Mouse (Mus musculus): ENCODE measurements around the gene Serpina6.
"Not testable (repeated sequence)": the region's sequence is repeated elsewhere in the genome, so short reads cannot be mapped to it uniquely, and the experiment has no call there.

Serpina6 gene

DNA sequence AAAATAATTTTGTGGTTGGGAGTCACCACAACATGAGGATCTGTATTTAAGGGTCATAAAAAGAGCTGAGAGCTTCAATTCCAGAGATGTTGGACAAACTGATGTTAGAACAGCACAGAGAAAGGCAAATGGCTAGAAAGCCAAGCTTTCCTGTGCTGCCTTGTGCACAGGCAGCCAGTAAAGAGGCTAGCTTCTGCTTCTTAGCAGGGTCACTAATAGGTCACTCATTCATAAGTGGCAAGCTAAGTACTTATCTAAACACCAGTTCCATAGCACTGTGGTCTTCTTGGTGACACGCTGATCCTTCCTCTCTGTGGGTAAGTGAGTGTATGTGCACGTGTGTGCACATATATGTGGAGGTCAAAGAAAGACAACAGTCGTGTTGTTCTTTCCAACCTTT lies 14.5 kb upstream of the Serpina6 start:
- no peaks in the 10 kb centered on the region for H3K27me3 ChIP-seq (ENCODE audit: control insufficient read depth, insufficient read depth, low read length, poor library complexity, severe bottlenecking)
- H3K36me3 ChIP-seq (ENCODE audit: control insufficient read depth, insufficient read depth, low read length, poor library complexity, severe bottlenecking): no peaks in the 10 kb centered on the region
- DNase-seq (ENCODE audit: low read depth, low spot score): no peak

DNA sequence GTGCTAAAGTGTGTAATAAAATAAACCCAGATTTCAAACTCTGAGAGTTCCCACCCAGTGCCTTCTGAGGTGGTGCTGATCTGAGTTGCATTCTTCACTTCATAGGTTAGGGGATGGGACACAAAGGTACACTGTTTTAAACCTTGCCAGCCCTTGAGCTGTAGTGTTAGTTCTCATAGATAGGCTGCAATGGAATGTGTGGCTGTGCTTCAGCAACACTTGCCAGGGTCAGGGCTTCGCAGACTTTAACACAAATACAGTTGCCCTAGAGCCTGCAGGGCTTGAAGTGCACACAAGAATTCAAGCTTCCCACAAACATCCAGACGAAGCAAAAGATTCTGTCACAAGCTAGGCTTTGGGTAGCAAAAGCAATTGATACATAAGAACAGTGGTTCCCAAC lies 14.0 kb upstream of the Serpina6 start:
- no peaks in the 10 kb centered on the region for H3K27me3 ChIP-seq (ENCODE audit: control insufficient read depth, insufficient read depth, low read length, poor library complexity, severe bottlenecking)
- no peak for DNase-seq (ENCODE audit: low read depth, low spot score)
- no peaks in the 10 kb centered on the region for H3K36me3 ChIP-seq (ENCODE audit: control insufficient read depth, insufficient read depth, low read length, poor library complexity, severe bottlenecking)

DNA sequence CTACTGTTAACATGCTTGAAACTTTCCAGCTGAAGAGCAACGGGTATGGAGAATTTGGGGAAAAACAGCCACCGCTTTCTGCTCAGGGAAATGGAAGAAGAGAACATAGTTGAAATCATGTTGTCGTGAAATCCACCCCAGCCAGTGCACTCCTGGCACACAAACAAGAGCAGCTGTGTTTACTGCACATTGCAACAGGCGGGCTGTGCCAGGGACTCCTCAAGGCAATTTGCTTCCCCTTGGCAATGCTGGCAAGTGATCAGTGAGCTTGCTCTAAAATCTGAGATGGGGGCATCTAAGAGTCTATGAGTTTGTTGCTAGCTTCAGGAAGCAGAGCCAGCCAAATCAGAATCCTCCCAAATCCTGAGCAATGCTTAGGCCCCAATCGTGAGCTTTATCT lies 13.3 kb upstream of the Serpina6 start:
- no peak for DNase-seq (ENCODE audit: low read depth, low spot score)
- H3K27me3 ChIP-seq (ENCODE audit: control insufficient read depth, insufficient read depth, low read length, poor library complexity, severe bottlenecking): no peaks in the 10 kb centered on the region
- no peaks in the 10 kb centered on the region for H3K36me3 ChIP-seq (ENCODE audit: control insufficient read depth, insufficient read depth, low read length, poor library complexity, severe bottlenecking)

DNA sequence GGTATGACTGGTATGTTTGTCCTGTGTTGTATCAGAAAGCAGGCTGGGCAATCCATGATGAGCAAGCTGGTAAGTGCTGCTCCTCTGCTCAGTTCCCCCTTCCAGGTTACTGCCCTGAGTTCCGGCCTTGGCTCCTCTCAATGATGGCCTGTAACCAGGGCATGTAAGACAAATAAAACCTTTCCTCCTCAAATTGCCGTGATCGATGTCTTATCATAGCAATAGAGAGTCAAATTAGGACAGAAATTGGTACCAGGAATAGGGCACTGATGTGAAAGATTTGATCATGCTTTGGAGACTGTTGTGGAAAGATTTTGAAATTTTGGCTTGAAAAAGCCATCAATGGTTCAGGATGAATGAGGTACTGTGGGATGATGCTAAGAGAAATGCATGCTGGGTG lies 8.3 kb upstream of the Serpina6 start:
- DNase-seq (ENCODE audit: low read depth, low spot score): no peak
- H3K27me3 ChIP-seq (ENCODE audit: control insufficient read depth, insufficient read depth, low read length, poor library complexity, severe bottlenecking): no peaks in the 10 kb centered on the region
- no peaks in the 10 kb centered on the region for H3K36me3 ChIP-seq (ENCODE audit: control insufficient read depth, insufficient read depth, low read length, poor library complexity, severe bottlenecking)

DNA sequence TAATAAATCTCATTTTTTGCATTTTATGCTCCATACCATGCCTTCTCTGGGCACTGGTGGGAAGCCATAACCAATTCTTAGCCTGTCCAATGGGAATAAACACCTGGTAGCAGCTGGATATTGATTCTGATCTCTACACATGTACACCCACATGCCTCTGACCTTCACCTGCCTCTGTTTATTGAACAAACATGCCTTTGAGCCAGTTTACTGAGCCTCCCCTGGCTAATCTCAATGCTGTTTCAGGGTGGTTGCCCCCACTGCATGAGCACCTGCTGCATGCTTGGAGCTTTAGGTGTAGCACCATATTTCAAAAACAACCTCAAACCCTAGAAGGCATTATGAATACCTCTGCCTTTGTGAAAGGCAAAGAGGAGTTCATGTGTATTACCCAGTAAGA lies 5.0 kb upstream of the Serpina6 start:
- H3K36me3 ChIP-seq (ENCODE audit: control insufficient read depth, insufficient read depth, low read length, poor library complexity, severe bottlenecking); DNase-seq (ENCODE audit: low read depth, low spot score); H3K27me3 ChIP-seq (ENCODE audit: control insufficient read depth, insufficient read depth, low read length, poor library complexity, severe bottlenecking): not testable (repeated sequence)

DNA sequence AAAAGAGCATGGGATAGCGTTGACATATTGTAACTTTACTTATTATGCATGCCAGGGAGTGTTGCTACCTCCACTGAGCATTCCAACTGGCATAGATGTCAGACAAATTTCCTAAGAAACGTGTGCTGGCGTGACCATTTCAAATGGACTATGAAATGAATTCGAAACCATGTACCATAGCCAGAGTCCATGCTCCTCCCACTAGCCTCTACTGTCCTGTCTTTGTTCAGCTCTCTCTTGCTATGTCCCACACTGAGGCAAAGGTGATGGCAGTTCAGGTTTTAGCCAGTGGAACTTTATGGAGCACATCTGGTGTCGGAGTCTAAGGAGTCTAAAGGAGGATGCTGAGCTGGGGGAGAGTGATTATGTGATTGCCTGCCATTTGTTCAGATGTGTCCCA lies 3.1 kb upstream of the Serpina6 start:
- H3K36me3 ChIP-seq (ENCODE audit: control insufficient read depth, insufficient read depth, low read length, poor library complexity, severe bottlenecking): no peaks in the 10 kb centered on the region
- DNase-seq (ENCODE audit: low read depth, low spot score): no peak
- H3K27me3 ChIP-seq (ENCODE audit: control insufficient read depth, insufficient read depth, low read length, poor library complexity, severe bottlenecking): no peaks in the 10 kb centered on the region

DNA sequence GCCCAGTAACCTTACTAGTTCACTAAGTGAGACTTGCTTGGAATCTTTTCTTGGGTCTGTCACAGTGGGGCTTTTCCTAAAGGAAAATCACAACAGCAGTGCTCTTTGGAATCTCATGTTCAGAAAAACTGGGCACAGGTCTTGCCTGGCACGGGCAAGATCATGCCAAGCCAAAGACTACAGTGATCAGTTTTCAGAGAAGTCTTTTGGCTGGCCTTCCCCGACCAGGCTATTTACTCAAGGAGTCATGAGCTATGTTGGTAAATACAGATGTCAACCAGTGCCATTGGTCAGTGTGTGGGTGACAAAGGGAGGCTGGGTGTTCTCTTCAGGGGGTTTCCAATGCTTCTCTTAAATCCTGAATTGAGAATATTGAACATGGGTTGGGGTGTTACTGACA lies 2.2 kb upstream of the Serpina6 start:
- DNase-seq (ENCODE audit: low read depth, low spot score): no peak
- Histone ChIP-seq H3K27me3 (ENCODE audit: control insufficient read depth, insufficient read depth, low read length, poor library complexity, severe bottlenecking) (no peaks in the 10 kb centered on the region), H3K36me3 (ENCODE audit: control insufficient read depth, insufficient read depth, low read length, poor library complexity, severe bottlenecking) (no peaks in the 10 kb centered on the region)

DNA sequence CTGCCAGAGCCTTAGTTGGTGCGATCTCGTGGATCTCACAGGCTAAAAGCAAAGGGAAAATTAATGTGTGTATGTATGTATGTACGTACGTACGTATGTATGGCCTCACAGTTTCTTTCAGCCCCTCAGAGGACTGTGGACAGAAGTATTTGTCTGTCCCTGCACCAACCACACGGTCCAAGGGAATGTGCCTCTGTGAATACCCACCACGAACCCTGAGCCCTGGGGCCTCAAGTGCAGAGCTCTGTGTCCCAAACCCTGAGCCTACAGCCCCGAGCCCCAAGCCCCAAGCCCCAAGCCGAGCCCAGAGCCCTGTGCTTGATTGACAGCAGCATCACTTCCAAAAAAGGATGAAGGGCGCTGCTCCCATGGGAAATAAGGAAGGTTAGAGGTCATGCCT lies 979 bp upstream of the Serpina6 start:
- H3K36me3 ChIP-seq (ENCODE audit: control insufficient read depth, insufficient read depth, low read length, poor library complexity, severe bottlenecking): no peaks in the 10 kb centered on the region
- no peaks in the 10 kb centered on the region for H3K27me3 ChIP-seq (ENCODE audit: control insufficient read depth, insufficient read depth, low read length, poor library complexity, severe bottlenecking)
- no peak for DNase-seq (ENCODE audit: low read depth, low spot score)

DNA sequence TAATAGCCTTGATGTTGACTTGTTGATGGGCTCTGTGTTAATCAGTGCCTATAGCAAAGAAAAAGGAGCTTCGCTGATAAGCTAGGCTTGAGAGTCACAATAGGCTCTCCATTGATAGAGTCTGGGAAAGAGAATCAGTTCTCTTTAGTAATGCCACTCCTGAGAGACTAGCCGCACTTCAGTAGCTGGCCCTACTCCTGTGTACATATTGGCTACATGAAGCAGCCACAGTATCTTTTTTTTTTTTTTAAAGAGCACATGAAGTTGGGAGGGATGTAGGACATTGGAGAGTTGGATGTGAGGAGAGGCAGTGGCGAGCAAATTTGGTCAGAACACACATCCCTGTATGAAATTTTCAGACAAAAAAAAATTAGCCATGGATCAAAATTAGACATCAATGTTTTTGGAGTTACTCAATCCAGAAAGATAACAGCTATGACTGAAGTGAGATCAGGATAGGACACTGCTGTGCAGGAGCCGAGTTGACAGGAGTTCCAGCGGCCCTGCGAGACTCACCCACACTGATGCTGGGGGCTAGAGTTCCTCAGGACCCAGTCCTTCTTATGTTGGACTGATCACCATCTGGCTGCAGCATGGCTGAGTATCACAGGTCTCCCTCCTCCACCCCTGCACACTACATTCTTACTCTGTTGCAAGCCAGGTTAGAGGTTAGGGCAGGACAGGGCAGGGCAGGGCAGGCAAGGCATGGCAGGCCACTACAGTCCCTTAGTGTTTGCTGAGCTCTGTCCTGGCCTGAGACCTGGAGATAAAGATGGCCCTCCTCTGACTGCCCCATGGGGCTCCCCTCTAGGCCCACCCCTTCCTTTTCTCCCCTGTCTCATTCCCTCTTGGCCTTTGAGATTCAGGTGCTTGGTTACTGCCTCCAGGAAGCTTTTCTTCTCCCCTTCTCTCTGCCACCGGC lies 1.6 kb downstream of the Serpina6 start:
- H3K27me3 ChIP-seq (ENCODE audit: control insufficient read depth, insufficient read depth, low read length, poor library complexity, severe bottlenecking): no peaks in the 10 kb centered on the region
- DNase-seq (ENCODE audit: low read depth, low spot score): no peak
- H3K36me3 ChIP-seq (ENCODE audit: control insufficient read depth, insufficient read depth, low read length, poor library complexity, severe bottlenecking): no peaks in the 10 kb centered on the region

DNA sequence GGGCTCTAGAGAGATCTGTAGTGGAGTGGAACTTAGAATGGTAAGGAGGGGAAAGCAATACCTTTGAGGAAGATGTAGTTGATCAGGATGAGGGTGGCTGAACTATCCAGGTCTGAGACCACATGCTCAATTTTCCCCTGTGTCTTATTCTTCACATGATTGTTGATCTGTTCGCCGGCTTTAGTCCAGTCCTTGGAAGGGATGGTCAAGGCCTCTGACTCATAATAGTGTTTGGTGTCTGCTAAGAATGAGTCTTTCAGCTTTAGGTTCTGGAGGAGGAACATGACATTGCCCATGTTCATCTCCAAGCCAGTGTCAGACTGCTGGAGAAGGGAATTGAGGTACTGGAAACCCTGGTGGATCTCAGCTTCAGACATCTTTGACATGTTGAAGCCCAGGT lies 3.2 kb downstream of the Serpina6 start:
- no peak for DNase-seq (ENCODE audit: low read depth, low spot score)
- H3K36me3 ChIP-seq (ENCODE audit: control insufficient read depth, insufficient read depth, low read length, poor library complexity, severe bottlenecking): no peaks in the 10 kb centered on the region
- H3K27me3 ChIP-seq (ENCODE audit: control insufficient read depth, insufficient read depth, low read length, poor library complexity, severe bottlenecking): no peaks in the 10 kb centered on the region

DNA sequence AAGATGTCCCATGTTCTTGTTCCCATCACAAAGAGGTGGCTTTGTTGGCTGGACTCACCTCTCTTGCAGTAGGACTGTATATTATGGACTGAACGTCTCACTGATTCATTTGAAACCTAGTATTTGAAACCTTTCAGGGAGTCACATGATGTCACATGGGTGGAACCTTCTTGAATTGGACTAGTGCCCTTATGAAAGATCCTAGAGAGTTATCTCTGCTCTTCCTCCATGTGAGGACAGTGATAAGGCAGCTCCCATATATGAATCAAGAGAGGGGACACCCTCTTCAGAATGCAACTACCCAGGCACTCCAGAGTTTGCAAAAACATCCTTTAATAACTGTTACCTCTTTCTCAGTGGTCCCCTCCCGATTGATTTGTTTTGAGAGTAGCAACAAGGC lies 10.7 kb downstream of the Serpina6 start:
- DNase-seq (ENCODE audit: low read depth, low spot score): no peak
- Histone ChIP-seq H3K27me3 (ENCODE audit: control insufficient read depth, insufficient read depth, low read length, poor library complexity, severe bottlenecking) (no peaks in the 10 kb centered on the region), H3K36me3 (ENCODE audit: control insufficient read depth, insufficient read depth, low read length, poor library complexity, severe bottlenecking) (no peaks in the 10 kb centered on the region)

DNA sequence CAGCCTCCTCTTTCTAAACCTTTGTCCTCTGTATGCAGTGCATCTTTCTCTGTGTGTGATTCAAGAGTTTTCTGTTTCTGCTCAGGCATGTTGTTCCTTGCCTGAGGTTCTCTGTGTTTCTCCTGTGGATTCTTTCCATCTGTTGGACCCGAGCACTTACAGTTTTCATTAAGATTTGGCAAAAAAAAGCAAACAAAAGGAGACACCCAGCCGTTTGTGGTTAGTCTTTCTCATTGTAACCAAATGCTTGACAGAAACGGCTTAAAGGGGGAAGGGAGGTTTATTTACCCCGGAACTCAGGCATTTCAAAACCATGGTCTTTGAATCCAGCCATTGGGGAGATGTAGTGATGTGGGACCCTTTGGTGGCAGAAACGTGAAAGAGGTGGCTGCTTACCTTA lies 12.4 kb downstream of the Serpina6 start:
- Histone ChIP-seq H3K27me3 (ENCODE audit: control insufficient read depth, insufficient read depth, low read length, poor library complexity, severe bottlenecking) (no peaks in the 10 kb centered on the region), H3K36me3 (ENCODE audit: control insufficient read depth, insufficient read depth, low read length, poor library complexity, severe bottlenecking) (no peaks in the 10 kb centered on the region)
- no peak for DNase-seq (ENCODE audit: low read depth, low spot score)

DNA sequence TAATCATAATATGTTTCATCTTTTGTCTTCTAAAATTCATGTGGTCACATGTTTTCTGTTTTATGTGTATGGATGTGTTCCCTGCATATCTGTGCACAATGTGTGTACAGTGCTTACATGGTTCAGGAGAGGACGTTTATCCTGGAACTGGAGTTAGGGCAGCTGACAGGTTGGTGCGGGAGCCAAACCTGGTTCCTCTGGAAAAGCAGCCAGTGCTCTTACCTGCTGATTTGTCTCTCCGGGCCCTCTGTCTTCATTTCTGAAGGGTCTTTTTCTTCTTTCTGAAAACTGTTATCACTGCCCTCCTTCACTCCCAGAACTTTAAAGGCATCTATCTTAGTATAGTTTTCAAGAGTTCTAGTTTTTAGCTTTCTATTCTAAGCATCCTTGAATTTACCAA lies 13.2 kb downstream of the Serpina6 start:
- no peaks in the 10 kb centered on the region for H3K36me3 ChIP-seq (ENCODE audit: control insufficient read depth, insufficient read depth, low read length, poor library complexity, severe bottlenecking)
- no peaks in the 10 kb centered on the region for H3K27me3 ChIP-seq (ENCODE audit: control insufficient read depth, insufficient read depth, low read length, poor library complexity, severe bottlenecking)
- DNase-seq (ENCODE audit: low read depth, low spot score): no peak

DNA sequence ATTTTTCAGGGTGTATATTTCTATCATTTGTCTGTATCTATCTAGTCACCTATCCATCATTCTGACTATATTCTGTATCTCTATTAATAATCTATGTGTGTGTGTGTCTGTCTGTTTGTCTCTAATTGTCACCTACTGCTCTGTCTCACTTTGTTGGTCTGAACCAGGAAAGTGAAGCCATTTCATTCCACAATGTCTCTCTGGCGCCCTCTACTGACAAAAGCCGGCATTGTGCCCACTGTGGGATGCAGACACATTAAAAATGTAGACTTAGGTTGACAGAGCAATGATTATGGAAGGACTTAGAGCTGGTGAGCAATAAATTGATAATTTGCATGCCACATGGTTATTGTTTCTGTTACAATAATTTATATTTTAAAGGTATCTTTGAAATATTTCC lies 13.7 kb downstream of the Serpina6 start:
- H3K27me3 ChIP-seq (ENCODE audit: control insufficient read depth, insufficient read depth, low read length, poor library complexity, severe bottlenecking): no peaks in the 10 kb centered on the region
- DNase-seq (ENCODE audit: low read depth, low spot score): peak; percentile 37
- no peaks in the 10 kb centered on the region for H3K36me3 ChIP-seq (ENCODE audit: control insufficient read depth, insufficient read depth, low read length, poor library complexity, severe bottlenecking)

DNA sequence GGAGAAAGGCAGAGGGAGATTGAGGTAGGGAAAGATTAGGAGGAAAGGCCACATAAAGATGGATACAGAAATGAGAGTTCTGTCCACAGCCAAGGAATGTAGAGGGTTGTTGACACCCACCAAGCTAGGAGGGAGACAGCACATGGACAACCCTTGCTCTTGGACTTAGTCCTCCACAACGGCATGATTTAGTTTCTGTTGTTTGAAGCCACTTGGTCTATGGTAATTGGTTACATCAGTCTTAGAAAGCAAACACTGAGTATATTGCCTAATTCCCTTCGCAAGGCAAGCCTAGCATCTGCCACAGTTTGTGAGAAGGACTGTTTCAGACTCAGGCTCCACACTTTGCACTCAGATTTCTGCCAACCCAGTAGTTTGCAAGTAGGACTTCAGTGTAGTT lies 21.2 kb downstream of the Serpina6 start:
- DNase-seq (ENCODE audit: low read depth, low spot score): no peak
- Histone ChIP-seq H3K36me3 (ENCODE audit: control insufficient read depth, insufficient read depth, low read length, poor library complexity, severe bottlenecking) (no peaks in the 10 kb centered on the region), H3K27me3 (ENCODE audit: control insufficient read depth, insufficient read depth, low read length, poor library complexity, severe bottlenecking) (no peaks in the 10 kb centered on the region)

DNA sequence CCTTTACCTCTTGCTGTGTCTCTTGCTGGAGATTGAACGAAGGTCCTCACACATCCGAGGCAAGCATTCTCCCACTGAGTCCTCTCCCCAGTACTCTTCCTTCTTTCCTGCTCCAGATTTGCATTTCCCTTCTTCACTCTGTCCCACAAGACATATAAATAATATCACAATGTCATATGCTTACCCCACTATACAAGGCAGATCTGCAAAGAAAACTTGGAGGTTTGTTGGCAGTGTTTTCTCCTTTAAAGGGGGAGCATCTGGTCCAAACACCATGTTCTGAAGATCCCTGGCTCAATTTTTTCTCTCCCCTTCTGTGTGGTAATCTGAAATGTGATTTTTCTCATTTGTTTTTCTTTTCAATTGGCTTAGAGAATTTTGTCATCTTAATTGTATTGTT lies 22.6 kb downstream of the Serpina6 start:
- Histone ChIP-seq H3K36me3 (ENCODE audit: control insufficient read depth, insufficient read depth, low read length, poor library complexity, severe bottlenecking) (no peaks in the 10 kb centered on the region), H3K27me3 (ENCODE audit: control insufficient read depth, insufficient read depth, low read length, poor library complexity, severe bottlenecking) (no peaks in the 10 kb centered on the region)
- DNase-seq (ENCODE audit: low read depth, low spot score): no peak
